Mouse (Mus musculus) frontal cortex, postnatal 14 days (tissue): ENCODE data around the gene Lemd1.

Experiments
- DNase-seq, 2 experiments: peaks; one replicate each; pipeline ENCODE4 v3.0.0; 2022; ENCODE audit warnings: low spot score in 2 of 2

Lemd1 gene

DNA sequence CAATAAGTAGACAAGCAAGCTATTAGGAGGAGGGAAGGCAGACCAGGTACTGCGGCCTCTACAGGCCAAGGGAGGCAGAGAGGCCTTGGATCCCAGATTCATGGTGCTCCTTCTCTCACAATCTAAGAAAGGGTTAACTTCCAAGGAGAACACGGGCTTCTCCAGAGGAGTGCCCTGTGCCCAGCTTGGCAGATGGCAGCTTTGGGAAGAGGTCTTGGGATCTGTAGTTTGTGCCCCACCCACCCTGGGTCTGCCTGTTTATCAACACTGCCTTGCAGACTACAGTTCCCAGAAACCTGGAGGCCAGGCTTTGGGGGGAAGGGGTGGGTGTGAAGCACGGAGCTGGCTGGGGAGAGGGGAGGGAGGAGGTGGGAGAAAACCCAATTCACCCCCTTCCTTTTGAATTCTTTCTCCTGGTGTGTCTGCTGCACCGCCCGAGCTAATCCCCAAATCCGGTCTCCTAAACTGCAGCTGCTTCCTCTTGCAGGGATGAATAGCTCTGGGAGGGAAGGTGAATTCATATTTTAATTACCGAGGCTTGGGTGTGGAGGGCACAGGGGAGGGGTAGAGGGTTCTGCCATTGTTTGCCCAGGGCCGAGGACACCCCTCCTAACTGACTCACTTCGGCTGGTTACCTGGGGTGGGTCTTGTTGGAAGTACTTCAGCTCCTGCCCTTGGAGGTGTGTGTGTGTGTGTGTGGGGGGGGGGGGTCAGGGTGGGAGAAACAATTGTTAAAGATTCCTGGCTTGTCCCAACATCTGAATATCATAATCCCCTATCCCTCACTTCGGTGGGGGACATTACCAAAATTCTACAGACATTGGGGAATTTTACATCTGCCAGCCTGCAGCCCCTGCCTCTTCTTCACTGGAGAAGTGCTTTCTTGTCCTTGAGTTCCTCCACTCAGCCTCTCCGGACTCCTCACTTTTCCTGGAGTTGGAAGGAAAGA, 9.6 kb downstream of the Lemd1 start:
- DNase-seq: peak; percentile 76 to 86

DNA sequence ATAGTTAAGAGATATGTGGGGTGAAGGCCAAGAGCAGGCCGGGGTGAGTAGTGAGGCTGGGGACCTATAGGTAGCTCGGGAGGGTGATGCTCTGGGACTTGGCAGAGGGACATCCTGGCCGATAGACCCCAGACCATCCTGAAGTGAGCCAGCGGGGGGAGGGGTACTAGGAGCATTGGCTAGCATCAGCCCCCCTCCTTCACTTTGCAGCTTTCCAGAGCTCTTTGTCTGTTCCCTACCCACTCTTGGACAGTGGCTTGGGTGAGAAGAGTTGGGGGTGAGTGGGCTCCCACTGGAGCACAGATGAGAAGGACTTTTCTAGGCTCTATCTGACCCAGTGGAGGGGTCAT, 10.3 kb downstream of the Lemd1 start:
- no peak for DNase-seq

DNA sequence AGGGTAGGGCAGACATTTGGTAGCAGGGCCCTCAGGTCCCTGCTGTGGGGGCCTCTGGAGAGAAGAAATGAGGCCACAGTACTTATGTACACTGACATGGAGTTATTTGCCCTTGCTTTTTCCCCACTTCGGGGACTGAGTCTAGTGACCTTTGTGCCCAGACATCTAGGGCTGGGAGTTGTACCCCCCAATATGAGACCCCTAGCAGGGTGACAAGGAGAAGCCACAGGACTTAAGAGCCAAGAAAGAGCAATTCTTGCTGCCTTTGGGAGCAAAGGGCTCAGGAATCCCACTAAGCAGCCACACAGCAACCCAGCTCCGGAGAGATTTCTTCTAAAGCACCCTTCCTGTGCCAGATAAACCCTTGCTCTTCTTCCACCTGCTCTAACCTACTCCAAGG, 10.7 kb downstream of the Lemd1 start:
- DNase-seq: no peak

DNA sequence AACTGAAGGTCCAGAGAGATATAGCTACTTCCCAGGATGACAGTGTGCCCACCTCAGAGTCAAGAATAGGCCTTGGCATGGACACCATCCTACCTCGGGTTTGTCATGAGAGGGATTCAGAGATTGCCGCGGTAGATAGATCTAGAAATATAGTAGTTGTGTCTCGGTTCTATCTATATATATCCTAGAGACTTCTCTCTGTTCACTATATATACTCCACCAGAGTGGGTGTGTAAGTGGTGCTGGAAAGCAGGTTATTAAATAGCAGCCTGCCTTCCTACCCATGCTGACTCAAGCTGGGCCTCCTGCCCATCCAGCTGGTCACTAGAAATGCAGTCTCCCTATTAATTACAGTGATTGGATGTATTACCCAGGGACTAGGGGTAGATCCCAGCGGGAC, 11.5 kb downstream of the Lemd1 start:
- DNase-seq: peak in 1 of 2 experiments; percentile 12

DNA sequence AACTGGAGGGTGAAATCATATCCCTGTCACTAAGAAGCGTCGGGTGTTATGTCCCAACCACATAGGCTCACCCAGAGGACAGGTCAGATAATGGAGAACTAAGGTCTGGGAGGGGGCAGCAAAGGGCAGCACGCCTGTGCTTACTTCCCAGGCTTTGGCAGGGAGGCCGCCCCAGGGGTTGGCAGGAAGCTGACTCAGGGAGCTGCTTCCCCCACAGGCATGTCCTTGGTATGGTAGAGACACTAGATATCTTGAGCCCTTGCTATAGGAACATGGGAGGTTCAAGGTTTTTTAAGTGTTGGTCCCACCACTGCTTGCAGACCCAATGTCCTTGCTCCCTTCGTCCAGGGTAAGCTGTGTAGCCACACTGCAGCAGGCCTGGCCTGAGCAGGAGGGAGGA, 14.7 kb downstream of the Lemd1 start:
- DNase-seq: no peak

DNA sequence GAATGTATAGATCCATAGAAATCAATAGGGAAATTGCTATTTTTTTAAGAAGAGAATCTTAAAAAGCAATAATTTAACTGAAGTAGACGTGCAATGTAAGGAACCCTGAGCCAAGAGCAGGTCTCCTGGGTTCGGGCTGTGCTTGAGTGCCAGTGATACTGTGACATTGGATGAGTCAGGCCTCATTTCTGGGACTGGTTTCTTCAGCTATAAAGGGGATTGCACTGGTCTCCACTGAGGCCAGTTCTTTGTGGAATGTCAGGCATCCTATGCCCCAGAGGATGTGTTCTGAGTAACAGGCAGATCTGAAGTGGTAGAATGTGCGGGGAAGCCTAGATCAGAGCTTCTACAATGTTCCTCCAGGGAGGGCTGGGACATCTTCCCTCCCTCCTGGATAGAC, 15.6 kb downstream of the Lemd1 start:
- DNase-seq: no peak

DNA sequence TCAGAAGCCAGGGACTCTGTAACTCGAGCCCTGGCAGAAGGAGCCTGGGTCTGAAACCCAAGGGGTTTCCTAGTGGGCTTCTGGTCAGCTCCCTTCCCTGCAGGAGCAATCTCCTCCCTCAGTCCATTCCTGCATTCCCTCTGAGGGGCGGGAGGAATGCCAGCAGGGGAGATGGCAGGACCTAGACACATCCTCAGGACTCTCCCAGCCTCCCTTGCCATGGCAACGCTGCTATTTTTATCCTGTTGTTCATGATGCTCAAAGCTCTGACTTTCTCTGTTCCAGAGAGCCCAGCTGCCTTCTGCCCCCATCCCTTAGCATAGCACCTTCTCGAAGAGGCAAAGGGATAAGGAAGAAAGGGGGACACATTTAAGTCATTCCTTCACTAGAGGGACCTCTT, 16.9 kb downstream of the Lemd1 start:
- no peak for DNase-seq

DNA sequence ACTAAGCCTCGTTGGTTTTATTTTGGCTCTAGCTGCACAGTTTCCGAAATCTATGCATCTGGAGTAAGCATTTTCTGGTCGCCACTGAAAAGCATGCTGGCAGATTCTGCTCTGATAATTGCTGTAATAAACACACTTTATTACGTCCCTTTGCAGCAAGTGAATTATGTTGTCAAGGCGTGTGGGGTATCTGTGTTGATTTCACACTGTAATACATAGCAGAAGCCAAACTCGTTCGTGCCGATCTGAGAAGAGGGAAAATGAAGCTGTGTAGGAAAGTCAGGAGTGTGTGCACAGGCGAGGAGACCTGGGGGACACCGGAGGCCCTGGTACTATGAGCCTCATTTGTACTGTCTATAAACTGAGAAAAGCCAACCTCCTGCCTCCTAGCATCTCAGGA, 18.2 kb downstream of the Lemd1 start:
- no peak for DNase-seq

DNA sequence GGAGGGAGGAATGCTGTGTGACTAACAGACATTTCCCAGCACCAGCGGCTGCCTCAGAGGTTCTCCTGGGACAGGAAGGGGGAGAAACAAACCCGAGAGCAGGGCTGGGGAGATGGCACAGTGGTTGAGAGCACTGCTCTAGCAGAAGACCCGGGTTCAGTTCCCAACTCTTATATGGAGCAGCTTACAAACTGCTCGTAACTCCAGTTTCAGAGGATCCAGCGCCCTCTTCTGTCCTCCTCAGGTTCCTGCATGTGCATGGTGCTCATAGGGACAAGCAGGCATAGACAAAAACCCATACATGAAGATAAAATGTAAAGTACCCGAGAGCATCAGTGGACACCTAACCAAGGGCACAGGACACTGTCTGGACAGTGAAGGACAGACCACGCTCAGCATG, 19.7 kb downstream of the Lemd1 start:
- DNase-seq: no peak

DNA sequence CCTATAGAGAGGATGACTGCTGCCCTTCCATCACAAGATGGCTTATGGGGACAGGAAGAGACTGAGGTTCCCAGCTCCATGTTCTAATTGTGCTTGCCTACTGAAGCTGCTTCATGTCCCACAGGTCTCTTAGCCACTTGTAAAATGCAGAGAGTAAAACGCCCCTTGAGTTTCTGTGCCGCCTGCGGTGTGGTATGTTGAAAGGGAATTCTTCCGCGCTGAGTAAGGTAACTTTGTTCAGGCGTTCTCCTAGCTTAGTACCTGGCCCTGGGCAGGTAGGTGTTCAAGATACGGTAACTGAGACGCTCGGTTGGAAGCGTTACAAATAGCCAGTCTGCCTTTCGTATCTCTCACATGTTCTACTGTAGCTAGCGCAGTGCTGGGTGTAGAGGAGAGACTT, 20.4 kb downstream of the Lemd1 start:
- no peak for DNase-seq

DNA sequence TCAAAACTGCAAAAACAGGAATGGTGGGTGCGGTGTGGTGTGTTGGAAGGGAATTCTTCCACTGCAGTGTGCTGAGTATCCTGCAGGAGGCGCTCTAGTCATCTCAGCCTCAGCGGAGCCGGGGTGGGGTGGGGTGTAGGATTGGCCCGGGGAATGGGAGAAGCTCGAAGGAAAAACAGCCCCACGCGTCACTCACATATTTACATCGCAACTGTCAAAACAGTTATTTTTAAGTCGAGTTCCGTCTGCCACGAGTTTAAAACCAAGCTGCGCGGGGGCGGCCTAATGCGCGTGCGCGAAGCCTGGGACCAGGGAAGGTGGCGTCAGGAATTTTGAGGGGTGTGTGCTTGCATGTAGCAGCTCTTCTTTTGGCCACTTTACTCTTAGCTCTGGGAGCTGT, 21.0 kb downstream of the Lemd1 start:
- DNase-seq: peak; percentile 83 to 85

DNA sequence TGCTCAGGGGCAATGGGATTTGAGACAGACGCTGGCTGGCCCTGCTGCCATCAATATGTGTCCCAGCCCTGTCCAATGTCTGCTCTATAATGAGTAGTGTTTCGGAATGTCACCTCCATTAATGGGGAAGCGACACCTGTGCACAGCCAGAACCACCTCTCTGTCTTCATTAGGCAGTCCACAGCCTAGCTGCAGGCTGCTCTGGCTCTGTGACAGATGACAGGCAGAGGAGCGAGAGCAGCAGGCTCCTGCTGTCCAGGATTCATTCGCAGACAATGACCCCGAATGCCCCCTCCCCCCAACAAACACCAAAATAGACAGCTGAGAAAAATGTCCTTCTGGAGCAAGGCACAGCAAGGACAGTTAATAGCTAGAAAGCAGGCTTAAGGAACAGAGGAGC, 21.8 kb downstream of the Lemd1 start:
- DNase-seq: no peak

DNA sequence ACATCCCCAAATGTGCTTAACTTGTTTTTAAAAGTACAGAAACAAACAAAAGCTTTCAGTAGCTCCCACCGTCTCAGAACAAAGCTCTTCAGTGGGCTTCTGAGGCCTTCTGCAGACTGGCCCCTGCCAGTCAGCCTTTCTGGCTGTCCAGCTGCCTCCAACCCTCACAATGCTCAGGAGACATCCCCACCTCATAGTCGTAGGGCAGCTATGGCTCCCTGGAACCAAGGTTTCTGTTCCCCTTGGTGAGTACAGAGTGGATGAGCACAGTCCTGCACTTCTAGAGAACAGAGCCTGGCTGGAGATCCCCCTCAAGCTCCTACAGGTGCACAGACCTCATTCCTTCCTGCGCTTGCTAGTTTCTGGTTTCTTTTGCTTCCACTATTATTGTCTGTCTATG, 25.0 kb downstream of the Lemd1 start:
- DNase-seq: no peak

DNA sequence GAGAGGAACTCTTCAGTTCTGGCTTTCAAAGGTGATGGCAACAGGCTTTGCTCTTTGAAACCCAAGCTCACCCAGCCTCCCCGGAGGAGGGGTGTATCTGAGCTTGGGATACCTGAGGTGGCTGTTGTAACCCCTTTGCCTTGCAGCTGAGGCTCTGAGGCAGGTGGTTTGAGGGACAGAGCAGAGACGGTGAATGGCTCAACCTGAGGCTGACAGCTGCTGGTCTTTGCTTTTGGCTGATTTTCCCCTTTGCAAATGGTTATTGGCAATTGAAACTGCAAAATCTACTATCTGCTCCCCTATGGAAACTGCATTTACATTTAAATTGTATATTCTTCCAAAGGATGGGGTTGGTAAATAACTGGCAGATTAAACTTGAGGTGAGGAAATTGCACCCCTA, 30.4 kb downstream of the Lemd1 start:
- no peak for DNase-seq

DNA sequence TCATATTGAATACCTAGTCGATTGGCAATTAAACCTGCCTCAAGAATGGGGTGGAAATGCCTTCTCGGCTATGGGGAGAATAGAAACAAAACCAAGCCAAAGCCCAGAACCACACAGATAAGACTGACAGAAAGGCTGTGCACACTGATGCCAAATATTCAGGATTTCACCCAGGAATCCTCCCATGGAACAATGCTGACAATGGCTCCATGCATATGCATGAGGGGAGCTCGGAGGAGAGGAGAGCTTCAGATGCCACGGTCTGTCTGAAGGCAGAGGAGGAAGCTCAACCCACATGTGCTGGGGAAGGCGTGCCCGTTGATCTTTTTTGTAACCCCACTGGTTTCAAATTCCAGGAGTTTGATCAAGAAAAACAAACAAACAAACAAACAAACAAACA, 30.9 kb downstream of the Lemd1 start:
- DNase-seq: no peak

DNA sequence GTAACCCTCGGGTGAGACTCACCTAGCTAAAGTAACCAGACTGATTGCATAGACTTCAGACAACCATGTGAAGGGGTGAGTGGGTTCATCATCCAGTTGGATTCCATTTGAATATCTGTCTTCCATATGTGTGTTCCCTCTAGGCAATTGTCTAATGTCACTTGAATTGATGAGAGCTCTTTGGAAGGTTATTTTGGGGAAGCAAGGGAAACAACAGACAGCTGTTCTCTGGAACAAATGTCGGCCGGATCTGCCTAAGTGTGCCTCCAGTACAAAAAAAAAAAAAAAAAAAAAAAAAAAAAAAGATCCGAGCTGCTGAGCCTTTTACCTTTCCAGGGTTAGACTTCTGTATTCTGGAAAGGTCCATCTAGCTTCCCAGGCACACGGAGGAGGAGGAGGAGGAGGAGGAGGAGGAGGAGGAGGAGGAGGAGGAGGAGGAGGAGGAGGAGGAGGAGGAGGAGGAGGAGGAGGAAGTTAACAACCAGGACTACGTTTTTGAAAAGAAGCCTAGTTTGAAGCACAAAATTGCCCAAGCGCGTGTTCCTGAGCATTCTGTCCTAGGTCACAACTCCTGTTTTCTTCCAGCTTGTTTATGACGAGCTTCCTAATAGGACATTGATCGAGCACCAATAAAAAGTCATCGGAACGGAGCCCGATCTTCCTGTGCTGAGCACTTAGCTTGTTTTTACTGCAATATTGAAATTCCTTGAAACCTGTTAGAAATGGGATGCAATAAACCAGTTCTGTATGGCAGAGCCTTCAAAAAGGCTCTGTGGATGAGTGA, 35.3 kb downstream of the Lemd1 start:
- no peak for DNase-seq

DNA sequence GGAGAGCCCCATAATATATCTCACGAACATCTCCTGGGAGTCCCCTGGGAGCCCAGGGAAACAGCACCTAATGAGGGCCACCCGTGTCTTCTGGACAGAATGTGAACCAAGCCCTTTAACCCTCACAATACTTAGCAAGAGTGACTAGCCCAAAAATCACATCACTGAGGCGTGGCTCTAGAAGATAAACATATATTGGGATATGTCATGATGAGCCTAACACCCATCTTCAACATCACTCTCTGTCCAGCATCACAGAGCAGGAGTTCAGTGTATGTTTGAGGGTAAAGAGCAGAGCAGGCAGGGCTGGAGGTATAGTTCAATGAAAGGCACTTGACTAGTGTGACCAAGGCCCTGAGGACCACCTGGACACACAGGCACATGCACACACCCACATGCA, 38.4 kb downstream of the Lemd1 start, which contains the start of gene Gm10188:
Gene Gm10188, minus strand, starts transcription at position 101 of the 400 bp plus-strand sequence.
- no peak for DNase-seq

DNA sequence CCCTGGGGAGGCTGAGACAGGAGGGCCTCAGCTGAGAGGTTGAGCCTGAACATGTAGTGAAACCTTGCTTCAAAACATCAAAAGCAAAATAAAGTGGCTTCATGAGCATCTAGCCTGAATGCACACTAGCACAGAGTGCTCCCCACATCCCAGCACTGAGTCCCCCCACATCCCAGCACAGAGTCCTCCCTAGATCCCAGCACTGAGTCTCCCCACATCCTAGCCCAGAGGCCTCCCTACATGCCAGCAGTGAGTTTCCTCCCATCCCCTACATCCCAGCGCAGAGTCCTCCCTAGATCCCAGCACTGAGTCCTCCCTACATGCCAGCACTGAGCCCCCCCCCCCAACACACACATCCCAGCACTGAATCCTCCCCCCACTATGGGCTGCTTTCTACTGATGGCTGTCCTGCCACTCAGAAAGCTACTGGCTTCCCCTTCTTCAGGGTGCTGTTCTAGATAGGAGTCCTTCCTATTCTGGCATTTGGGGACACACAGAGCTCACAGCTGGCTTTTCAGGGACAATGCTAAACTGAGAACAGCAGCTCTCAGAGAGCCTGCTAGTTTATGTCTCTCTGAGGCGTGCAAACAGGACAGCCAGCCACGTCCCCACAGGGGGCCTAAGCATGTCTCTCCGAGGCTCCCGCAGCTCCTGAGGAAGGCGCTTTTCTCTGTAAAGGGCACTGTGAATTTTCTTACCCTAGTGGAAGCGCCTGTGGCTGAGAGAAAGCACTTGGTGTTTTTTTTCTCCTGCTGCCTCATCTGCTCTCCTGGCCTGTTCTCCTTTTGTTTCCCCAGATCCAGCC, 40.4 kb downstream of the Lemd1 start:
- DNase-seq: no peak

DNA sequence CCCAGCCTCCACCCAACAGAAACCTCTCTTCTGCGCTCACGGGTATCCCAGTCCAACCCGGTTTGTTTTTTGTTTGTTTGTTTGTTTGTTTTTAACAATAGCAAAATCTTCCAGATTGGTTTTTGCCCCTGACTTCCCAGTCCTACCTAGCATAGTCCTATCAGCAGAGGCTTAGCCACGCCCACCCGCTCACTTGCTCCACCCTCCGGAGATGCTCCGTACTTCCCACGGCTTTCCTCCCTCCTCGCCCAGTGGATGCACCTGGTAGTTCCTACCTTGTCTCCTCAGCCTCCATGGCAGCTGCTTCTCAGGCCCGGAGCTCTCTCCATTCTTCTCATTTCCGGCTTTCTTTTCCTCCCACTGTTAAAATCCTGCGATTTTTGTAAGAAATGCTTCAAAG, 42.3 kb downstream of the Lemd1 start:
- DNase-seq: no peak

DNA sequence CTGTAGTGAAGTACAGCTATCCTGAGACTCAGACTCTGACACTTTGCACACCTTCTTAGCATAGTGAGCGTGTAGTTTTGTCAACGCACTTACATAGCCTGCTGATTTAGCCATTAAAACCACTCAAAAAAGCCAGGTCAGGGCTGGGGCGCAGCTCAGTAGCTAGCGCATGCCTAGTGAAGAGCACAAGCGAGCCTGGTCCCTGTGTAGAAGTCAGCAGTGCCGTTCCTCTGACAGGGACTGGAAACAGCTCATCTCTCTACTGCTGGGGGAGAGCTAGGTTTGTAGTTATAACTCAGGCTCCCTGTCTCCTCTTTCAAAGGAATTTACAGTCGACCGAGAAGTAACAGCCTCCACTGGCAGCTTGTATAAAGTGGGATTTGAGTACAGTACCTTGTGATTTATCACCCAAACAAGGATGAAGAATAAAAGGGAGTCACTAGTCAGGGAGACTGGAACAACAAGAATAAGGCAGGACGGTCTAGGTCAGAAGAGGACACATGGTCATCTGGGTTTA, 43.6 kb downstream of the Lemd1 start:
- DNase-seq: no peak

DNA sequence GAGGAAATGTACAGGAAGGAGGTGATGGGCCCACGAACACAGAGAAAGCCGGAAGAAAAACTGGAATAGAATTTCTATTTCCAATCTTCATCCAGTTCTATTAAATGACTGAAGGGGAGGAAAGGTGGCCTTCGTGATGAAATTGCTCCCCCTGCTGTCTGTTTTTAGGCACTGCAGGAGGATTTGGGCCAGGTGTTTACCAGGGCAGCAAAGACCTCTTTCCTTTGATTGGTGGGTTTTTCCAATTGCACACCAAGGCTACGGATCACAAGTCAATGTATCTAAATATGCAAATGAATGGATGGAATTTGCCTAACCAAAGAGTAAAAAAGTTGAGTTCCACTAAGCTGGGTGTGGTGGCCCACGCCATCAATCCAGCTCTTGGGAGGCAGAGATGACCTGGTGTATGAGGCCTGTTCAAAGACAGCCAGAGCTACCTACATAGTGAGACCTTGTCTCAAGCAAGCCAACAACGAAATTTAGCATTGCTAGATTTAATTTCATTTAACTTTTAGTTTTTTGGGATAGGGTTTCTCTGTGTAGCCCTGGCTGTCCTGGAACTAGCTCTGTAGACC, 46.4 kb downstream of the Lemd1 start:
- DNase-seq: peak in 1 of 2 experiments; percentile 52

DNA sequence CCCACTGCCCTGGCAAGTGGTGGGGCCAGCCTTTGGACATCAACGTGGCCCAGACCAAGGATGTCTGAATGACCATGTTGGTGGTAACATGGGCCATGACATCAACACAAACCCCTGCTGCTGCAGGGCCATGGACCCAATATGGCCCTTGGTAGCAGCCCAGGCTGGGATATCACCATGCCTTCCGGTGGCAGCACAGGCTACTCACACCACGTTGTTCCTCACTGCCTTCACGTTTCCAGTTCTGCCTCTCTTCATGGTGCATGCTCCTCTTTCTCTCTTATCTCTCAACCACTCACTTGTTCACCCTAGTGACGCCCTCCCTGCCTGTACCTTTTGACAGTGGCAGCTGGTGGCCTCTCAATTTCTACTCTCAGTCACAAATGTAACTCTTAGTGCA, 53.8 kb downstream of the Lemd1 start:
- no peak for DNase-seq
